Mouse (Mus musculus) E14TG2a.4 (cell line): ENCODE measurements around the gene Ulk2.

Source experiments
- H3K27me3 ChIP-seq: 2 replicates; pipeline ENCODE4 v1.6.1; 2014; ENCODE audit warnings: low read length, control low read depth; ENCODE audit not compliant: insufficient read depth
- H3K36me3 ChIP-seq: 2 replicates; pipeline ENCODE4 v1.6.1; 2014; ENCODE audit warnings: low read length, control low read depth; ENCODE audit not compliant: insufficient read depth
- H3K4me1 ChIP-seq: replicated peaks from 2 replicates; pipeline ENCODE4 v1.6.1; 2014; ENCODE audit warnings: low read depth, low read length, control low read depth
- H3K4me3 ChIP-seq: replicated peaks from 2 replicates; pipeline ENCODE4 v1.5.1; 2014; ENCODE audit warnings: mild to moderate bottlenecking, low read length
- H3K9me3 ChIP-seq: 2 replicates; pipeline ENCODE4 v1.6.1; 2014; ENCODE audit warnings: low read length, control low read depth
- CTCF ChIP-seq: conservative IDR thresholded peaks from 2 replicates; pipeline ENCODE4 v1.5.1; 2014; ENCODE audit warnings: low read length
- NANOG ChIP-seq: IDR thresholded peaks from 2 replicates; pipeline ENCODE4 v1.6.1; 2014; ENCODE audit warnings: borderline replicate concordance, low read length, mixed read lengths
- POU5F1 ChIP-seq: IDR thresholded peaks from 2 replicates; pipeline ENCODE4 v1.6.1; 2014; ENCODE audit warnings: low read length, borderline replicate concordance

Gene Ulk2

GRCm38 (mm10) chr11:61854988-61855411 lies at the start of gene Ulk2:
Gene Ulk2, minus strand, starts transcription at chr11:61855073.
- Histone ChIP-seq H3K27me3 (peaks cover 30% of the 10 kb centered on the region), H3K9me3 (no peaks in the 10 kb centered on the region), H3K4me1 (peaks cover 10% of the 10 kb centered on the region), H3K36me3 (no peaks in the 10 kb centered on the region), H3K4me3 (peak within 1 kb of the TSS; percentile 95)
- no peak for TF ChIP-seq NANOG
- TF ChIP-seq POU5F1: no peak

- Histone ChIP-seq H3K27me3 (no peaks in the 10 kb centered on the region), H3K4me3 (no peak overlapping the region), H3K4me1 (peaks cover 22% of the 10 kb centered on the region), H3K36me3 (peaks cover 94% of the 10 kb centered on the region), H3K9me3 (no peaks in the 10 kb centered on the region)
- no peak for TF ChIP-seq POU5F1
- TF ChIP-seq CTCF: no peak
- TF ChIP-seq NANOG: no peak
These were observed 27.3 kb upstream of the Ulk2 start for GRCm38 (mm10) chr11:61882183-61882582.

- H3K9me3 ChIP-seq: no peaks in the 10 kb centered on the region
- no peak for TF ChIP-seq CTCF
- no peak for TF ChIP-seq POU5F1
- no peak for TF ChIP-seq NANOG
- H3K36me3 ChIP-seq: peaks cover 87% of the 10 kb centered on the region
These were observed 25.0 kb upstream of the Ulk2 start for GRCm38 (mm10) chr11:61879921-61880320.

GRCm38 (mm10) chr11:61871881-61872280 lies 17.0 kb upstream of the Ulk2 start:
- no peak for TF ChIP-seq CTCF
- TF ChIP-seq NANOG: no peak
- TF ChIP-seq POU5F1: no peak
- Histone ChIP-seq H3K27me3 (no peaks in the 10 kb centered on the region), H3K4me1 (0 out of 2 replicates have a peak, but pooled peaks cover 6% of the 10 kb centered on the region), H3K4me3 (no peak overlapping the region), H3K9me3 (no peaks in the 10 kb centered on the region), H3K36me3 (peaks cover 75% of the 10 kb centered on the region)

More at GRCm38 (mm10) chr11:61879921-61880320, 25.0 kb upstream of the Ulk2 start:
- Histone ChIP-seq H3K4me3 (no peak overlapping the region), H3K4me1 (peaks cover 22% of the 10 kb centered on the region), H3K27me3 (no peaks in the 10 kb centered on the region)

- Histone ChIP-seq H3K27me3 (no peaks in the 10 kb centered on the region), H3K4me1 (0 out of 2 replicates have a peak, but pooled peaks cover 6% of the 10 kb centered on the region), H3K4me3 (no peak overlapping the region), H3K36me3 (peaks cover 44% of the 10 kb centered on the region), H3K9me3 (no peaks in the 10 kb centered on the region)
- no peak for TF ChIP-seq POU5F1
- no peak for TF ChIP-seq NANOG
- TF ChIP-seq CTCF: no peak
These were observed 12.0 kb upstream of the Ulk2 start for GRCm38 (mm10) chr11:61866856-61867255.

GRCm38 (mm10) chr11:61861781-61862547 lies 7.1 kb upstream of the Ulk2 start:
- Histone ChIP-seq H3K9me3 (no peaks in the 10 kb centered on the region), H3K4me1 (peaks cover 6% of the 10 kb centered on the region), H3K4me3 (no peak overlapping the region), H3K36me3 (peaks cover 7% of the 10 kb centered on the region; the same call in 1 of the 2 replicates), H3K27me3 (peaks cover 9% of the 10 kb centered on the region)
- TF ChIP-seq CTCF (no peak), POU5F1 (no peak), NANOG (no peak)

GRCm38 (mm10) chr11:61859316-61859715 lies 4.4 kb upstream of the Ulk2 start:
- H3K4me3 ChIP-seq: no peak overlapping the region
- H3K9me3 ChIP-seq: no peaks in the 10 kb centered on the region
- TF ChIP-seq POU5F1 (no peak), NANOG (no peak), CTCF (no peak)
- peaks cover 6% of the 10 kb centered on the region for H3K4me1 ChIP-seq
- H3K27me3 ChIP-seq: peaks cover 22% of the 10 kb centered on the region
- H3K36me3 ChIP-seq: no peaks in the 10 kb centered on the region

GRCm38 (mm10) chr11:61855539-61855938 lies 666 bp upstream of the Ulk2 start:
- Histone ChIP-seq H3K4me1 (peaks cover 10% of the 10 kb centered on the region), H3K36me3 (no peaks in the 10 kb centered on the region), H3K9me3 (no peaks in the 10 kb centered on the region), H3K4me3 (peak overlapping the region; percentile 95), H3K27me3 (peaks cover 30% of the 10 kb centered on the region)
- TF ChIP-seq POU5F1 (no peak), NANOG (no peak), CTCF (no peak)
